Mouse (Mus musculus) hindlimb bud, embryonic 11.5 days (tissue): ENCODE data around the gene Ppp1r37.
"Not testable (repeated sequence)": the region's sequence is repeated elsewhere in the genome, so short reads cannot be mapped to it uniquely, and the experiment has no call there.

Source experiments
- DNase-seq: peaks from one replicate; pipeline ENCODE4 v3.0.0-alpha.2; 2012; ENCODE audit warnings: low read depth, low spot score; ENCODE audit errors: extremely low spot score

The Ppp1r37 gene

GRCm38 (mm10) chr7:19562643-19563410 lies at the start of gene Ppp1r37:
TSS of gene Ppp1r37 (minus strand) at chr7:19563076.
- no peak for DNase-seq

- DNase-seq: no peak
Measured at GRCm38 (mm10) chr7:19610969-19611368, 48.1 kb upstream of the Ppp1r37 start.

- DNase-seq: no peak
Measured at GRCm38 (mm10) chr7:19609641-19610332, 46.9 kb upstream of the Ppp1r37 start.

- DNase-seq: no peak
Measured at GRCm38 (mm10) chr7:19607291-19607690, 44.4 kb upstream of the Ppp1r37 start.

DNA sequence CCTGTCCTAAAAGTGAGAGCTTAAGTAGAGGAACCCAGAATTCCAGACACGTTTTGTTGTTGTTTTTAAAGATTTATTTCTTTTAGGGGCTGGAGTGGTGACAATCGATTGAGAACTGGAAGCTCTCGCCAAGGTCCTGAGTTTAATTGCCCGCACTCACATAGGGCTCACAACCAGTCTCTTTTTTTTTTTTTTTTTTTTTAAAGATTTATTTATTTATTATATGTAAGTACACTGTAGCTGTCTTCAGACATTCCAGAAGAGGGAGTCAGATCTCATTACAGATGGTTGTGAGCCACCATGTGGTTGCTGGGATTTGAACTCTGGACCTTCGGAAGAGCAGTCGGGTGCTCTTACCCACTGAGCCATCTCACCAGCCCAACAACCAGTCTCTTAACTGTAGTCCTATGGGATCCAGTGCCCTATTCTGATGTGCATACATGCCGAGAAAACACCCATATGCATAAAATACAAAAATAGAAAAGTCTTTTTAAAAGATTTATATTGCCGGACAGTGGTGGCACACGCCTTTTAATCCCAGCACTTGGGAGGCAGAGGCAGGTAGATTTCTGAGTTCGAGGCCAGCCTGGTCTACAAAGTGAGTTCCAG lies 41.8 kb upstream of the Ppp1r37 start:
- DNase-seq: not testable (repeated sequence)

GRCm38 (mm10) chr7:19603849-19604605 lies 41.2 kb upstream of the Ppp1r37 start, which contains the start of gene Clasrp:
TSS of gene Clasrp (minus strand) at chr7:19604486.
- peak; percentile 79 for DNase-seq

DNA sequence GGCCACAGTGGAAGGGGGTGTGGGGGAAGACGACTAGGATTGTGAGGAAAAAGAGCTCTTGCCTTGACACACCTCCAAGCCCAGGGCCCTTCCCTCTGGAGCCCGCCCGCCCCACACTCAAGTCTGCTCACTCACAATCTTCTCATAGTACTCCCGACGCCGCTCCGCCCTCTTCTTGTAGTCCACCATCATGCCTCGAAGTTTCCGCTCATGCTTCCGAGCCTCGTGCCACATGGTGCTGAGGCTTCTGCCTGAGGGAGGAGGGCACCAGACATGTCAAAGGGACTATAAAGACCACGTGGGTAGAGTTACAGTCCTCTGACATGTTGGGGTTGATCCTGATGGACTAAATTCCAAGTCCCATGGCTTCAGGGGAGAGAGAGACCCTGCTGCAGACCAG lies 40.2 kb upstream of the Ppp1r37 start:
- no peak for DNase-seq

DNA sequence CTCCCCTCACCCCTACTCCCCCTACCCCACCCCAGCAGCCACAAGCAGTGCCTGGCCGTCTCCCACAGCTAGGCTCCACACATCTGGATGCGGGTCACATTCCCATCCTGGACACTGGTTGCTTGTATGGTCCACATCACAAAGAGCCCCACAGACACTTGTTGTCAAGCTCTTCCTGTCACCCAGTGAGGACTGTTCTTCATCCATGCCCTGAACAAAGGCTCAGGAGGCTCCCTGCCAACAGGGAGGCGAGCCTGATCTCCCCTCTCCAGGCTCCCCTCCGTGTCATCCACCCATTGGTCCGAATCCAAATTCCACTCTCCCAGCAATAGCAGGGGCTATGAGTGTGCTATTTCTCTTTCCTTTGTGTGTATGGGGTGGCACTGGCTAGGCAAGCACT lies 37.7 kb upstream of the Ppp1r37 start:
- DNase-seq: no peak

GRCm38 (mm10) chr7:19593061-19593730 lies 30.3 kb upstream of the Ppp1r37 start:
- DNase-seq: no peak

- DNase-seq: peak; percentile 73
Measured at GRCm38 (mm10) chr7:19589917-19590316, 27.0 kb upstream of the Ppp1r37 start.

GRCm38 (mm10) chr7:19589207-19589606 lies 26.3 kb upstream of the Ppp1r37 start:
- DNase-seq: no peak

DNA sequence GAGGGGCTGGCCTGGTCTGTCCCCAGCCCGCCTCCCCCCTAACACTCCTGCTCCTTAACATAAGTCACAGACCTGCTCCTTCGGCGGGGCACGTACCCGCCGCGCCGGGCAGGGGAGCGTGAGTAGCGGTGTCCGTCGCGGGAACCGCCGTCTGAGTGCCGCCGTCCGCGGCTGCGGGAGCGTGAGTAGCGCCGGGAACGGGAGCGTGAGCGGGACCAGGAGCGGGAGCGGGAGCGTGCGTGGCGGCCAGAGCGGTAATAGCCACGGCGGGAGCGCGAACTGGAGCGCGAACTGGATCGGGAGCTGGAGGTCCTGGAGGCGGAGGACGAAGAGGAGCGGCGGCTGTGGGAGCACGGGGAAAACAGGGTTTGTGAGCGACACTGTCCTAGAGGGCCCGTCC lies 23.4 kb upstream of the Ppp1r37 start:
- no peak for DNase-seq

GRCm38 (mm10) chr7:19580634-19581033 lies 17.8 kb upstream of the Ppp1r37 start:
- DNase-seq: no peak

GRCm38 (mm10) chr7:19579751-19580150 lies 16.9 kb upstream of the Ppp1r37 start:
- no peak for DNase-seq

DNA sequence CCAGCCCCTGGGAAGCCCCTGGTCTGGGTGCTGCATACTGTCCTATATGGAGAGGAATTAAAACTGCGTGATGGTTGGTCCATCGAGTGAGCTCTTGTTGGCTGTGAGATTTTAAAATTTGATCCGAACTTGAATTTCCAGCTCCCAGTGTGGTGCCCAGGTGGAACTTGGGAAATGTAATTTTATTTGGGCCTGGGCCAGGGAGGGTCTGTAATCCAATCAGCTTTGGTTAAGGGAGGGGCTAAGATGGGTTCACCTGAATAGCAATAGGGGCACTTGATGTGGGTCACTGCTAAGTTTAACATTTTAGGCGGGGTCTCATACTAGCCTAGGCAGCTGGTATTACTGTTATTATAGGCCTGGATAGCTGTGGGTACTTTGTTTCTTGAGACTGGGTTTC lies 15.6 kb upstream of the Ppp1r37 start:
- no peak for DNase-seq

GRCm38 (mm10) chr7:19577877-19578414 lies 15.1 kb upstream of the Ppp1r37 start:
- DNase-seq: no peak

DNA sequence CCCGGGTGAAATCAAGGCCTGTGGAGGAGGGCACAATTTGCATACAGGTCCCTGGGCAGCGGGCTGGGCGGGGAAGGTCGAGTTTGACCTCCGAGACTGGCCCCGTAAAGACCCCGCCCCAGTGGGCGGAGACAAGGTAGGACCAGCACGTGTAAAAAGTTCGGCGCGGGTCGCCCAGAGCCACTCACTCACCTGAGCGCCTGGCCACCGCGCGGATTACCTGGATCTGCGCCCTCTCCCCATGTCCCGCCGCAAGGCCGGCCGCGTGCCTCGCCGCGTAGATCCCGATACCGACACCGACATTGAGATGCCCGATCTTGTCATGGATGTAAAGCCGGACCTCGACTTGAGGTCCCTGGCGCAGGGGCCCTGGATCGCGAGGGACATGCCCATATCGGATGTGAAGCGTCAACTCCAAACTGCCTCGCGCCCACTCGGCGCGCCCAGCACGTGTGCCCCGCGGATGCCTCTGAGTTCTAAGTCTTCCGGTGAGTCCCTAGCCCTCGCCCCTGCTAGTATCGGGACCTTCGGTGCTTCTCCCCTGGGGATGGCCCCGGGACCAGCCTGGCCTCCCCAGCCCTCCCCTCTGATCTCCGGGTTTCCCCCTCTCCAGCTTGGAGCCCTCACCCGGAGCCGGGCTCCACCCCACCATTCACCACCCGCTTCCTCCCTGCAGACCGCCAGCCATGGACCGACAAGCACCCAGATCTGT lies 14.4 kb upstream of the Ppp1r37 start, which contains the start of the genes Zfp296 and Gemin7:
TSS of gene Zfp296 (plus strand) at position 147 of the 712 bp plus-strand sequence.
TSS of gene Gemin7 (minus strand) at position 455 of the 712 bp plus-strand sequence.
- DNase-seq: no peak

- DNase-seq: no peak
Measured at GRCm38 (mm10) chr7:19575559-19575958, 12.7 kb upstream of the Ppp1r37 start.

GRCm38 (mm10) chr7:19573776-19574140 lies 10.9 kb upstream of the Ppp1r37 start:
- DNase-seq: no peak
